Mouse (Mus musculus): Measurements from ENCODE around the gene Sptbn1.
A peak's percentile ranks its signal among the peaks of the same experiment; 100 is the strongest.

Gene Sptbn1

DNA sequence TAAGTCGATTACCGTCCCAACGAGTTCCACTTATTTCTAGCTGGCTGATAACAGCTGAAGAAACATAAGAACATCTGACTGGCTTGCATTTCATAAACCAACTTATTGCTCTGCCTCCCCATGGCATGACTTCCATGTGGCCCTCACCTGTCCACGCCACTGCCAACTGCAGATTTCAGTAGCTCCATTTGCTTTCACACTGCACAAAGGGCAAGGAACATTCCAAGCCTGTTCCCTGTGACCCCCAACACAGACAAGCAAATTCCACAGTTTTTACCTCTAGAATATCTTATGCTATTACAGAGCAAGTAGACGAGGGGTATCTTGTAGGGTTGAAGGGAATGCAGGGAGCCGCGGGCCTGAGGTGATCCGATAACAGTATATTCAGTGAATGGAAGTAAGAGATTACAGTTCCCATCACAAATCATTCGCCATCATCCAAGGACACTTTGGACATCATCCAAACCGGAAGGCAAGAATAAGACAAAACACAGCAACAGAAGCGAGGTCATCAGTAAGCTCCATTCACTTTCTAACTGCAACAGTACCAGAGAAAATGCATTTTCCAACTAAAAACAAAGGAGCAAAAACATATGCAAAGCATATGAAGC is 16.6 kb downstream of the Sptbn1 start:
- no peak for DNase-seq

DNA sequence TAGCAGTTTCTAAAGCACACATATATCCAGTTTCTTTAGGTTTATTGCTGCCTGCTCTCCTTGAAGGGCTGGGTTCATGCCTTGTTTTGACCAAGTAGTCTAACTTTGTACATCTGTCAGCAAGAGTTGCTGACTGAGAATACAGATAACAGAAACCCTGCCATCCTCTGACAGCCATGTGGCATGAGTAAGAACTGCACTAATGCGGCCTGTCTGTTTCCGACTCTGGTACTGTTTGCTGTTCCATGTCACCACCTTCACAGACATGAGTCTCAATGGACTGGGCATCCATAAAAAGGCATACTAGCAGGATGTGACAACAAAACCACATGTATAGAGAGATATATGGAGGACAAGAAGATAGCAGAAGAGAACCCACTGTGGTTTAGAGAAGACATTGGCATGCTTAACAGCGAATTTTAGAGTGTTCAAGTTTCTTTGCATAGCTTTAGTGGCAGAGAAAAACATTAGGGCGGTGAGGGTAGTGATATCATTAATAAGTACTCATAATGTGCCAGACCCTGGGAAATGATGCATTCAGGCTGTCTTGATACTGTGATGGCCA is 18.4 kb downstream of the Sptbn1 start:
- no peak for DNase-seq

GRCm38 (mm10) chr11:30247106-30247505 is 20.9 kb downstream of the Sptbn1 start:
- no peak for DNase-seq

DNA sequence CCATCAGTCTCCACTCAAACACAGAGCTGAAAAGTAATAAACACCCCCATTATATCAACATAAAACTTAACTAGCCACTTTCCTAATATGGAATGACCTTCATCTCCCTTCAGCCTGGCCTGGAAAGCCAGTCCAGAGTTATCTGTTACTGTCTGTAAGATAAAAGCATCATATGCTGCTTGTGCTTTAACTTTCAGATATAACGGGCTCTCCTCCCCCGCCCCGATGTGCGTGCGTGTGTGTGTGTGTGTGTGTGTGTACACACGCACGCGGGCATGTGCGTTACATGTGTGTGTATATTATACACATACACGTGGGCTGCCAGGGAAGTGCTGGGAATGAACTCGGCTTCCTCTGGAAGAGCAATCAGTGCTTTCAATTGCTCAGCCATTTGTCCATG is 21.8 kb downstream of the Sptbn1 start:
- DNase-seq, result no peak

GRCm38 (mm10) chr11:30244172-30244571 is 23.8 kb downstream of the Sptbn1 start:
- DNase-seq, result no peak

GRCm38 (mm10) chr11:30243591-30243990 is 24.4 kb downstream of the Sptbn1 start:
- DNase-seq, result peak; percentile 85

DNA sequence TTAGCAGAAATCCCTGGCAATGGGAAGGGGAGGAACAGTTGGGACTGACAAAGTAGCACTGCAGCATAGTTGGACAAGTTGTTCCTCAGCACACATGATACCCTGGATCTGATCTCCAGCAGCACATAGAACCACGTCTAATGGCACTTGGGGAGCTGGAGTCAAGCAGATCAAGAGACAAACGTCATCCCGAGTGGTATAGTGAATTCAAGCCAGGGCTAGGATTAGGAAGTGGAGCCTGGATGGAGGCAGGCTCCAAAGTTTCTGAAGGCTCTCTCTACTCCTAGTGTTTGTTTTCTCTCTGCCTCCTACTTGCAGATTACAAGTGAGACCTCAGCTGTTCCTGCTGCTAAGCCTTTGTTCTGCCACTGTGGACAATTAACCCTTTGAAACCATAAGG is 27.1 kb downstream of the Sptbn1 start:
- no peak for DNase-seq

GRCm38 (mm10) chr11:30237960-30238359 is 30.0 kb downstream of the Sptbn1 start:
- no peak for DNase-seq

DNA sequence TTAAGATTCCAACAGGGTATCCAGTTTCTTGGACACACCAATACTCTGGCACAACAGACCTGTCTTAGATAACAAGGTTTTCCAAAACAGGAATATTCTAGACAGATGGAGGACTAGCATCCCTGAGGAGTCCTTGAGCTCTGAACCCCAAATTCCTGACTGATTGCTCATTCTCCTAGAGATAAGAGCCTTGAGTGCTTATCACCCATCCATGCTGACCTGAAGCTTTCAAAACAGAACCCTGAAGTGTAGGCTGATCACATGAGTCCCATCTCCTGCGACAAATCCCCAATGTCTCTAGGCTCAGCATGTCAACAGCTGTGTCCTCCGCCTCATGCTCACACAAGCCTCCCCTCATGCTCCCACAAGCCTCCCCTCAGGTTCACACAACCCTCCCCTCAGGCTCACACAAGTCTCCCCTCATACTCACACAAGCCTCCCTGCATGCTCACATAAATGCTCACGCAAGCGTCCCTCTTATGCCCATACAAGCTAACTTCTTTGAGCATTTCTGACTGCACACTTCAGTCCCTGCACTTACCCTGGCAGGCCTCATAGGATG is 31.2 kb downstream of the Sptbn1 start:
- DNase-seq, result no peak

- DNase-seq, result no peak
These were observed 32.3 kb downstream of the Sptbn1 start for GRCm38 (mm10) chr11:30235666-30236065.

- DNase-seq, result no peak
These were observed 32.8 kb downstream of the Sptbn1 start for GRCm38 (mm10) chr11:30235218-30235617.

GRCm38 (mm10) chr11:30233946-30234345 is 34.0 kb downstream of the Sptbn1 start:
- DNase-seq, result no peak

- peak; percentile 74 for DNase-seq
These were observed 35.9 kb downstream of the Sptbn1 start for GRCm38 (mm10) chr11:30232082-30232481.

DNA sequence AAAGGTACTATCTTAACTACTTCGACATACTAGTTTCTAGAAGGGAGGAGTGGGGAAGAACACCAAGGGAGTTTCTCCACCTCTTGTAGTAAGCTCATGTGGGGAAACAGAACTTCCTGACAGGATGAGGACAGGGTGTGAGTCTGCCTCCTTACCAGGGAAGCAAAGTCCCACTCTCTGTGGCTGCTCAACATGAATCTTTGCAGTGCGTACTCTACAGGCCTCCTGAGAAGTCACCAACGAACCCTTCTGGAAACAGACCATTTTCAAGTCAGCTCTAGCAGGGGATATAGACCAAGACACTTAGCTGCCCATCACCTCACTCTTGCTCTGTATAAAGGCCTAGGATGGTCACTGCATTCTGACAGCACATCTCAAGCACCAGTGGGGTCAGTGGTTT is 36.6 kb downstream of the Sptbn1 start:
- no peak for DNase-seq

DNA sequence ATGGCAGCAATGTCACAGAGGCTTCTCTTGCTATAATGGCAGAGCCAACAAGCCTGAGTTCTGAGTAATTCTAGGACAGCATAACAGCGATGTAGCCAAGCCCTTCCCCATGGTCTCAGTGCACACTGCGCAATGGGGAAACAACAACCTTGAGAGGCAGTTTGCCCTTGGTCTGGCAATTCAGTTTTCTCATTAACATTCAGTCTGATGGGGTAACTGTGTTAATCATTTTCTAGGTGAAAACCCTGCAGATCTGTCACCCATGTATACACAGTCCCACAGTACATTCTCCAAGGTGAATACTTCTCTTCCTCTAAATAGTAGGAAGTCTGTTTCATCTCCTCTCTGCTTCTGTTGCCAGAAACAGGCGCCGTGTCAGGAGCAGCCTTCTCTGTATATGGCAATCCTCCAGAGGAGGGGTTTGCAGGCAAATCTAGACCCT is 37.6 kb downstream of the Sptbn1 start:
- DNase-seq, result no peak

- DNase-seq, result no peak
These were observed 41.2 kb downstream of the Sptbn1 start for GRCm38 (mm10) chr11:30226756-30227155.

- DNase-seq, result no peak
These were observed 43.4 kb downstream of the Sptbn1 start for GRCm38 (mm10) chr11:30224599-30224998.

GRCm38 (mm10) chr11:30222636-30223035 is 45.3 kb downstream of the Sptbn1 start:
- no peak for DNase-seq

GRCm38 (mm10) chr11:30221043-30221442 is 46.9 kb downstream of the Sptbn1 start:
- DNase-seq, result no peak

- no peak for DNase-seq
These were observed 49.6 kb downstream of the Sptbn1 start for GRCm38 (mm10) chr11:30218386-30218785.

- no peak for DNase-seq
These were observed 50.5 kb downstream of the Sptbn1 start for GRCm38 (mm10) chr11:30217496-30217895.

- DNase-seq, result no peak
These were observed 56.1 kb downstream of the Sptbn1 start for GRCm38 (mm10) chr11:30211663-30212416.

DNA sequence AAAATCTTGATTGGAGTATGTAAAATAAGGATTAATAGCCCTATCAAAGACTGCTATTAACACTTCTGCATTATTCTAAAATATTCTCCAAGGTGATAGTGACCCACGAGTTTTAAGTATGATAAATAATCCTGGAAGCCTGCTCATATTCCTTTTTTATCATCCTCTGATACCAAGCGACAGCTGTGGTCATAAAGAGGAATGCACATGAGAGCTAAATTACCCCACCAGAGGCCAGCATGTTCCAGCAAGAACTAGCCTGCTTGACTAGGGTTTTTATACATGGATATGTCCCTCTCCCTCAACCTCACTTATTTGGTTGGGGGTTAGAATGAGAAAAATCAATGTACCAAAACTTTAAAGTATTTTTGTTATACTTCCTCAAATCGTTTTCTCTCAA is 56.8 kb downstream of the Sptbn1 start:
- no peak for DNase-seq

All from cerebellum, adult 9-10 months (tissue).